Mouse (Mus musculus) cerebellum, adult 2 months (tissue): ENCODE measurements at regions not wholly inside any gene's neighbourhood (a gene's known extent, or its start where the extent isn't known, plus 50 kb on each side); places are given as distances from the start of the nearest gene placed in this dataset.
A peak's percentile ranks its signal among the peaks of the same experiment; 100 is the strongest.

Experiments used
- DNase-seq, 2 experiments: peaks; one replicate each; pipeline ENCODE4 v3.0.0; 2021
- H3K27ac ChIP-seq: fragments of 200-500 bp; 2 replicates; pipeline ENCODE4 v1.5.1; 2012; ENCODE audit warnings: low read length, control low read depth, inconsistent platforms; ENCODE audit not compliant: insufficient read depth
- H3K27me3 ChIP-seq: fragments of 200-500 bp; 2 replicates; pipeline ENCODE4 v1.6.1; 2012; ENCODE audit warnings: inconsistent platforms, mild to moderate bottlenecking, low read length, moderate library complexity; ENCODE audit not compliant: control insufficient read depth, insufficient read depth
- H3K4me1 ChIP-seq: fragments of 200-500 bp; 2 replicates; pipeline ENCODE4 v1.6.1; 2011; ENCODE audit warnings: low read length; ENCODE audit not compliant: control insufficient read depth, insufficient read depth
- H3K4me3 ChIP-seq: fragments of 200-500 bp; replicated peaks from 2 replicates; pipeline ENCODE3; 2011; ENCODE audit warnings: mild to moderate bottlenecking, low read depth, low read length, control low read depth; ENCODE audit not compliant: insufficient read depth
- CTCF ChIP-seq: fragments of 200-500 bp; IDR thresholded peaks from 2 replicates; pipeline ENCODE4 v1.5.1; 2011; ENCODE audit warnings: low read depth, mild to moderate bottlenecking, control low read depth, low read length, moderate library complexity, borderline replicate concordance; ENCODE audit not compliant: insufficient read depth
- POLR2A ChIP-seq: fragments of 200-500 bp; IDR thresholded peaks from 2 replicates; pipeline ENCODE4 v1.6.1; 2011; ENCODE audit warnings: low read length, control low read depth, borderline replicate concordance; ENCODE audit not compliant: insufficient read depth
- WGBS: fragments of 180-500 bp; shearing (Covaris S2); methylation state at CpG from one replicate; pipeline ENCODE4 v1.1.7; 2018; 5-methylcytosine and 5-hydroxymethylcytosine counted together

DNA sequence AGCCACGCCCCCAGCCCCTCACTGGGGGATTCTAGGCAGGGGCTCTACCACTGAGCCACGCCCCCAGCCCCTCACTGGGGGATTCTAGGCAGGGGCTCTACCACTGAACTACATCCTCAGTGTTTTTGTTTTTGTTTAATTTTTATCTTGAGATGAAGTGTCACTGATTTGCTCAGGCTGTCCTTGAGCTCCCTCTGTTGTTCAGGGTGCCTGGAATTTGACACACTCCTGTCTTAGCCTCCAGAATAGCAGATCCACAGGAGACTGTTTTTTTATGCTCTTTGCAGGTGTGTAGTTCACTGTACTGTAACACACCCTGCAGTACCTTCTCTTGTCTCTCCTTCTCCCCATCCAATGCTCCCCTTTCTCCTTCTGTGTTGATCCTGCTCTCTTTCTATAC is 76.6 kb upstream of the Card11 start:
- TF ChIP-seq CTCF: peak; percentile 32; the same call in 1 of the 2 replicates
- TF ChIP-seq POLR2A: no peak
- Histone ChIP-seq H3K4me1 (no peaks in the 10 kb centered on the region), H3K27ac (no peak overlapping the region), H3K4me3 (no peak overlapping the region), H3K27me3 (no peaks in the 10 kb centered on the region; the same call in 1 of the 2 replicates)
- WGBS: 96% methylated on average over 2 of the region's 2 CpGs
- DNase-seq: no peak

DNA sequence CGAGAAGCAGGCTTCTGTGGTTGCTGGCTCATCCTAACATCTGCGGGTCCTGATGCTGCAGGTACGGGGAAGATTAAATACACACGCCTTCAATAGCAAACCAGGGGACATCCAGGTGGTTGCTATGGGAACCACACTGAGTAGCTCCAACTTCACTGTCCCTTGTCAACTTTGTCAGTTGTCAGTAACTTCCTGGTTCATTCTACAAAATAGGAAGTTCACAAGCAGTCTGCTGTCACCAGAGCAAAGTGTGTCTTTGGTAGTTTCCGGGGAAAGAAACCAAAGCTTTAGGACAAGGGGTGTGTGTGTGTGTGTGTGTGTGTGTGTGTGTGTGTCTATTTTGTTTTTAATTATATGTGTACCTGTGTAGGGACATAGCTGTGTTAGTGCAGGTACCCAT is 80.5 kb upstream of the Card11 start:
- no peak for DNase-seq
- Histone ChIP-seq H3K27me3 (no peaks in the 10 kb centered on the region; the same call in 1 of the 2 replicates), H3K4me3 (no peak overlapping the region), H3K4me1 (no peaks in the 10 kb centered on the region), H3K27ac (no peak overlapping the region)
- WGBS: 88% methylated on average over 5 of the region's 5 CpGs
- TF ChIP-seq POLR2A (no peak), CTCF (no peak)

- H3K4me1 ChIP-seq: no peaks in the 10 kb centered on the region
- H3K27ac ChIP-seq: no peak overlapping the region
- no peaks in the 10 kb centered on the region; the same call in 1 of the 2 replicates for H3K27me3 ChIP-seq
- no peak for TF ChIP-seq CTCF
- TF ChIP-seq POLR2A: no peak
- WGBS: 50% methylated on average over 14 of the region's 14 CpGs
- no peak overlapping the region for H3K4me3 ChIP-seq
- no peak for DNase-seq
Observed at GRCm38 (mm10) chr5:141084056-141084730, 83.8 kb upstream of the Card11 start.

GRCm38 (mm10) chr5:141084746-141085145 is 84.4 kb upstream of the Card11 start:
- no peak for DNase-seq
- Histone ChIP-seq H3K4me3 (no peak overlapping the region), H3K27me3 (no peaks in the 10 kb centered on the region; the same call in 1 of the 2 replicates), H3K27ac (no peak overlapping the region), H3K4me1 (no peaks in the 10 kb centered on the region)
- TF ChIP-seq CTCF (no peak), POLR2A (no peak)
- 37% methylated on average over 7 of the region's 7 CpGs for WGBS

GRCm38 (mm10) chr5:141091676-141092075 is 91.3 kb upstream of the Card11 start:
- Histone ChIP-seq H3K4me1 (no peaks in the 10 kb centered on the region; the same call in 1 of the 2 replicates), H3K27me3 (no peaks in the 10 kb centered on the region; the same call in 1 of the 2 replicates), H3K4me3 (no peak overlapping the region), H3K27ac (no peak overlapping the region)
- TF ChIP-seq CTCF: no peak
- TF ChIP-seq POLR2A: no peak
- 15% methylated on average over 14 of the region's 14 CpGs for WGBS
- no peak for DNase-seq

GRCm38 (mm10) chr5:141093641-141094040 is 93.3 kb upstream of the Card11 start:
- TF ChIP-seq POLR2A (no peak), CTCF (peak; percentile 64; the same call in 1 of the 2 replicates)
- 32% methylated on average over 4 of the region's 4 CpGs for WGBS
- Histone ChIP-seq H3K4me1 (no peaks in the 10 kb centered on the region; the same call in 1 of the 2 replicates), H3K27me3 (no peaks in the 10 kb centered on the region; the same call in 1 of the 2 replicates), H3K27ac (no peak overlapping the region), H3K4me3 (no peak overlapping the region)
- DNase-seq: peak; percentile 31 to 34

DNA sequence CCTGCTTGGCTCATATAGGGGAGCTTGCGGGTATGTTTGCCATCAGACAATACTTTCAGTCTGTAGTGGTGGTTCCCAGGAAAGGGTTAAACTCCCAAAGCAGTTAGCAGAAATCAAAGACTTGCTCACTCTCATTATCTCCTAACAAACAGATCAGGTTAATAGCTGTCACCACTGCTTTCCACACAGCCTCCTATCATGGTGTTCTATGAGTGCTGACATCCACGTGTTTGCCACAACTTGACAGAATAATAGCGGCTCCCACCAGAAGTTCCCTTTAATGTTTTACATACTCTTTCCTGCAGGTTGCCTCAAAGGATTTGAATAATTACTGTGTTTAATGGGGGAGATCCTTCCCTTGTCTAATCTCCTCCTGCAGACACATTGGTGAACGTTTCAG is 97.5 kb upstream of the Card11 start:
- Histone ChIP-seq H3K27ac (no peak overlapping the region), H3K4me1 (no peaks in the 10 kb centered on the region), H3K27me3 (no peaks in the 10 kb centered on the region), H3K4me3 (no peak overlapping the region)
- 81% methylated on average over 4 of the region's 4 CpGs for WGBS
- no peak for DNase-seq
- no peak for TF ChIP-seq CTCF
- TF ChIP-seq POLR2A: no peak

DNA sequence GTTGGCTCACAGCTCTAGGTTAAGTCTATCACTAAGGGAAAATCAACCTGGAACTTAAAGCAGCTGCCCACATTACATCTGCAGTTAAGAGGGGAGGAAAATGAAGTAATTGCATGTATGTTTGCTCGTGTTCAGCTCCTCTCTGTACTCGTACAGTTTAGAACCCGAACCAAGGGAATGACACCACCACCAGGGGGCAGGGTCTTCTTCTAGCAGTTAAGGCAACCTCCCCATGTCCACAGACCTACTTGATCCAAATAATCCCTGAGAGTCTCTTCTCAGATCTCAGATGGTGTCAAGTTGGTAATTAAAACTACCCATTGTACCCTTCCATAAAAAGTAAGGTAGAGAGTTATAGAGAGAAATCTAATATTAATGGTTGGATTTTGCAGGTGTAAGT is 111.3 kb upstream of the Card11 start:
- 93% methylated on average over 3 of the region's 3 CpGs for WGBS
- H3K4me3 ChIP-seq: no peak overlapping the region
- H3K4me1 ChIP-seq: peaks cover 4% of the 10 kb centered on the region; the same call in 1 of the 2 replicates
- H3K27me3 ChIP-seq: no peaks in the 10 kb centered on the region
- DNase-seq: no peak
- no peak overlapping the region for H3K27ac ChIP-seq
- TF ChIP-seq POLR2A (no peak), CTCF (no peak)
